Mouse (Mus musculus) lung, adult 2 months (tissue): ENCODE measurements around the gene Ampd3.

ENCODE experiments used
- CTCF ChIP-seq: fragments of 200-500 bp; IDR thresholded peaks from 2 replicates; pipeline ENCODE4 v1.5.1; 2011; ENCODE audit warnings: mild to moderate bottlenecking, low read length, control low read depth; ENCODE audit not compliant: insufficient read depth
- POLR2A ChIP-seq: fragments of 200-500 bp; IDR thresholded peaks from 2 replicates; pipeline ENCODE4 v1.6.1; 2011; ENCODE audit warnings: low read depth, mild to moderate bottlenecking, control low read depth, low read length, borderline replicate concordance; ENCODE audit errors: extremely low read depth

GRCm38 (mm10) chr7:110818206-110818605 is 50.2 kb downstream of the Ampd3 start:
- no peak for TF ChIP-seq CTCF
- no peak for TF ChIP-seq POLR2A
